Mouse (Mus musculus): Measurements from ENCODE around the gene Epha7. TPM values are rescaled to one million over a fixed set of nuclear protein-coding genes. Genes with fewer than 3 reads are reported as not detected.

The Epha7 gene
- polyA plus RNA-seq, 1 experiment from 2014 or later: 66.6 TPM

DNA sequence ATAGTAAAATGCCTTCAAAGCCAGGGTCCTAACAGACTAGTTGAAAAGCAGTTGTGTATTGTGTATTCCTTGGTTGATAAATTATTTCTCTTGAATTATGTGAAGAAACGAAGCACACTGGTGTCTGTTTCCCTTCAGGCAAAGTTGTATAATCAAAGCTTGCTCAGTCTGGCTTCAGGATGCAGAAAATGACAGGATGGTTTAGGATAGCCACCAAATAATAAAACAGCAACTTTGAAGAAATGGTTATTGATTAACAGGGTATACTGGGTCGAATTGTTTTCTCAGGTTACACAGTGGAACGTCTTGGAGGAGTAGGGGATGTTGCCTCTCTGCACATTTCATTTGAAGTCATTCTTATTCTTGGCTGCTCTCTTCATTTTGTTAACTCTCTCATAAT is 77.2 kb downstream of the Epha7 start:
- Histone ChIP-seq H3K27me3 (replicated peaks; ENCODE audit: control insufficient read depth, insufficient read depth, low read length) (no peaks in the 10 kb centered on the region), H3K4me3 (ENCODE audit: low read length) (no peak overlapping the region), H3K27ac (ENCODE audit: low read depth, low read length) (no peak overlapping the region), H3K4me2 (ENCODE audit: low read length) (no peak overlapping the region), H3K9me3 (ENCODE audit: control insufficient read depth, low read length) (no peaks in the 10 kb centered on the region), H3K9ac (ENCODE audit: low read depth, low read length) (no peak overlapping the region), H3K36me3 (ENCODE audit: control insufficient read depth, insufficient read depth, low read length) (no peaks in the 10 kb centered on the region), H3K4me1 (ENCODE audit: control insufficient read depth, insufficient read depth, low read depth, low read length) (no peaks in the 10 kb centered on the region)
- 47% methylated on average over 3 of the region's 3 CpGs for WGBS
- ATAC-seq: no peak

GRCm38 (mm10) chr4:28895480-28895879 is 82.5 kb downstream of the Epha7 start:
- Histone ChIP-seq H3K4me2 (ENCODE audit: low read length) (no peak overlapping the region), H3K4me3 (ENCODE audit: low read length) (no peak overlapping the region), H3K27me3 (replicated peaks; ENCODE audit: control insufficient read depth, insufficient read depth, low read length) (no peaks in the 10 kb centered on the region), H3K36me3 (ENCODE audit: control insufficient read depth, insufficient read depth, low read length) (no peaks in the 10 kb centered on the region), H3K9ac (ENCODE audit: low read depth, low read length) (no peak overlapping the region), H3K9me3 (ENCODE audit: control insufficient read depth, low read length) (no peaks in the 10 kb centered on the region), H3K27ac (ENCODE audit: low read depth, low read length) (no peak overlapping the region), H3K4me1 (ENCODE audit: control insufficient read depth, insufficient read depth, low read depth, low read length) (no peaks in the 10 kb centered on the region)
- 82% methylated on average over 7 of the region's 7 CpGs for WGBS
- ATAC-seq: no peak

DNA sequence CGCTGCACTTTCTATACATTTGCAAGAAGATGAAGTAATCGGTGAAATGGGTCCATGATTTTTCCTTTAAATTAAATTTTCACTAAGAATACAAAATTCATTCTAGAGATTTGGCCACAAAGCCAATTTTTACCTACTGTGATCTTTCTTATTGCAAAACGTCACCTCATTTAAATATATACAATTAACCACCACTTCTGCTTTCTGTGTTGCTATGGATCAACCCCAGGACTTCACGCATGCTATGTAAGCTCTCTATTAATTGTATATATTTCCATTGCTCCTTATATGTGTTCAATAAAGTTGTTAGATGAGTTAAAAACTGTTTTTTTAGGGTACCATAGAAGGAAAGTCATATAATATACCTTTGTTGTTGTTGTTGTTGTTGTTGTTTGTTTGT is 86.4 kb downstream of the Epha7 start:
- Histone ChIP-seq H3K27ac (ENCODE audit: low read depth, low read length) (no peak overlapping the region), H3K4me3 (ENCODE audit: low read length) (no peak overlapping the region), H3K27me3 (replicated peaks; ENCODE audit: control insufficient read depth, insufficient read depth, low read length) (no peaks in the 10 kb centered on the region), H3K36me3 (ENCODE audit: control insufficient read depth, insufficient read depth, low read length) (no peaks in the 10 kb centered on the region), H3K9ac (ENCODE audit: low read depth, low read length) (no peak overlapping the region), H3K4me2 (ENCODE audit: low read length) (no peak overlapping the region), H3K9me3 (ENCODE audit: control insufficient read depth, low read length) (no peaks in the 10 kb centered on the region), H3K4me1 (ENCODE audit: control insufficient read depth, insufficient read depth, low read depth, low read length) (no peaks in the 10 kb centered on the region)
- ATAC-seq: no peak
- 89% methylated on average over 4 of the region's 4 CpGs for WGBS

GRCm38 (mm10) chr4:28899783-28900182 is 86.9 kb downstream of the Epha7 start:
- Histone ChIP-seq H3K27me3 (replicated peaks; ENCODE audit: control insufficient read depth, insufficient read depth, low read length) (no peaks in the 10 kb centered on the region), H3K36me3 (ENCODE audit: control insufficient read depth, insufficient read depth, low read length) (no peaks in the 10 kb centered on the region), H3K4me2 (ENCODE audit: low read length) (no peak overlapping the region), H3K9ac (ENCODE audit: low read depth, low read length) (no peak overlapping the region), H3K4me1 (ENCODE audit: control insufficient read depth, insufficient read depth, low read depth, low read length) (no peaks in the 10 kb centered on the region), H3K4me3 (ENCODE audit: low read length) (no peak overlapping the region), H3K27ac (ENCODE audit: low read depth, low read length) (no peak overlapping the region), H3K9me3 (ENCODE audit: control insufficient read depth, low read length) (no peaks in the 10 kb centered on the region)
- WGBS: 84% methylated on average over 11 of the region's 11 CpGs
- no peak for ATAC-seq

- Histone ChIP-seq H3K4me2 (ENCODE audit: low read length) (no peak overlapping the region), H3K27ac (ENCODE audit: low read depth, low read length) (no peak overlapping the region), H3K4me3 (ENCODE audit: low read length) (no peak overlapping the region), H3K36me3 (ENCODE audit: control insufficient read depth, insufficient read depth, low read length) (no peaks in the 10 kb centered on the region), H3K9ac (ENCODE audit: low read depth, low read length) (no peak overlapping the region), H3K27me3 (replicated peaks; ENCODE audit: control insufficient read depth, insufficient read depth, low read length) (no peaks in the 10 kb centered on the region), H3K9me3 (ENCODE audit: control insufficient read depth, low read length) (no peaks in the 10 kb centered on the region), H3K4me1 (ENCODE audit: control insufficient read depth, insufficient read depth, low read depth, low read length) (no peaks in the 10 kb centered on the region)
- 75% methylated on average over 5 of the region's 5 CpGs for WGBS
- no peak for ATAC-seq
Observed at GRCm38 (mm10) chr4:28901496-28901895, 88.6 kb downstream of the Epha7 start.

DNA sequence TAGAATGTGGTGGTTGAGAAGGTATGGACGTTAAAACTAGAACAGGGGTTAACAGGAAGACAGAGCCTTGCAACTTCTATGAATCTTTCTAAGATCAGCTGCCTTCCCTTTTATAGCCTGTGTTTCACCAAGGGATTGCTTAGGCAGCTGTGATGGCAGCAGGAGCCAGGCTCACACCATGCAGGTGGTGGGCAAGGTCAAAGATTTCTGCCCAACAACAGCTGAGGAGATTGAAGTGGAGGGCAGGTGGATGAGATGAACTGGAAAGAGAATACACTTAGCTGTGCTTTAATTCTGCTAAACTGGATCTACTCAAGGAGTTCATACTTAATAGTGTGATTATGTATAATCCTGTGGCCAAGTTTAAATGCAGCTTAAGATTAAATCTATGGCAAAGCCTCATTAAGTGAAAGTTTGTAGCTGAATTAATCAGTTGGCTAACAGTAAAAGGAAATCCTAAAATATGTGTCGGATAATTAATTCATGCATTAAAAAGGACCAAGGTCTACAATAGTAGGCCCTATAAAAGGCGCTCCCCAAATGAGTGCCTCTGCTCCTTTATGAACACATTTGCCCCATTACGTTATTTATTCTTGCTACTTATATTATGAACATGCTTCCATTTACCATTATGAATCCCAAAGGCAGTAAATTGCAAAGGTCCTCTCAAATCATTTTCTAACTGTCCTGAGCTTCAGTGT is 89.2 kb downstream of the Epha7 start:
- no peaks in the 10 kb centered on the region for H3K9me3 ChIP-seq (ENCODE audit: control insufficient read depth, low read length)
- H3K4me3 ChIP-seq (ENCODE audit: low read length): no peak overlapping the region
- ATAC-seq: peak; percentile 83
- no peaks in the 10 kb centered on the region for H3K4me1 ChIP-seq (ENCODE audit: control insufficient read depth, insufficient read depth, low read depth, low read length)
- H3K27ac ChIP-seq (ENCODE audit: low read depth, low read length): no peak overlapping the region
- H3K27me3 ChIP-seq (replicated peaks; ENCODE audit: control insufficient read depth, insufficient read depth, low read length): no peaks in the 10 kb centered on the region
- WGBS: 71% methylated on average over 4 of the region's 4 CpGs
- no peaks in the 10 kb centered on the region for H3K36me3 ChIP-seq (ENCODE audit: control insufficient read depth, insufficient read depth, low read length)
- H3K9ac ChIP-seq (ENCODE audit: low read depth, low read length): no peak overlapping the region
- H3K4me2 ChIP-seq (ENCODE audit: low read length): no peak overlapping the region

- H3K36me3 ChIP-seq (ENCODE audit: control insufficient read depth, insufficient read depth, low read length): no peaks in the 10 kb centered on the region
- H3K4me3 ChIP-seq (ENCODE audit: low read length): no peak overlapping the region
- ATAC-seq: no peak
- no peak overlapping the region for H3K9ac ChIP-seq (ENCODE audit: low read depth, low read length)
- WGBS: 89% methylated on average over 2 of the region's 2 CpGs
- H3K27ac ChIP-seq (ENCODE audit: low read depth, low read length): no peak overlapping the region
- no peaks in the 10 kb centered on the region for H3K4me1 ChIP-seq (ENCODE audit: control insufficient read depth, insufficient read depth, low read depth, low read length)
- H3K27me3 ChIP-seq (replicated peaks; ENCODE audit: control insufficient read depth, insufficient read depth, low read length): no peaks in the 10 kb centered on the region
- H3K4me2 ChIP-seq (ENCODE audit: low read length): no peak overlapping the region
- no peaks in the 10 kb centered on the region for H3K9me3 ChIP-seq (ENCODE audit: control insufficient read depth, low read length)
Observed at GRCm38 (mm10) chr4:28906985-28907384, 94.1 kb downstream of the Epha7 start.

DNA sequence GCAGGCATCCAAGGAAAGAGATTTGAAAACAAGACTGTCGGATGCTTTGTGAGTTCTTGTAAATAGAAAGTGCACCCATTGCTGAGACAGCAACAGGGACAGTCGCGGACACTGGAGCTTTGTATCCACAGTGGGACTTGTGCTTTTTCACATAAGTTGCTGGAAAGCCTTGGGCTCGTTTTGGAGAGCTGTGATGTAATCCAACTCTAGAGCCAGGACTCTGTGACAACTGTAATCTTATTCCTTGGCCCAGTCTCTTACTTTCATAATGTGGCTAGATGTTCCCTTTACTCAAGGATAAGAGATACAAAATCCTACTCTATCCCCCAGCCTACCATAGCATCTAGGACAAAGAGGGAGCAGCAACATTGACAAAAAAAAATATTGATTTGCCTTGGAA is 97.2 kb downstream of the Epha7 start:
- Histone ChIP-seq H3K4me1 (ENCODE audit: control insufficient read depth, insufficient read depth, low read depth, low read length) (no peaks in the 10 kb centered on the region), H3K9ac (ENCODE audit: low read depth, low read length) (no peak overlapping the region), H3K27me3 (replicated peaks; ENCODE audit: control insufficient read depth, insufficient read depth, low read length) (no peaks in the 10 kb centered on the region), H3K9me3 (ENCODE audit: control insufficient read depth, low read length) (no peaks in the 10 kb centered on the region), H3K36me3 (ENCODE audit: control insufficient read depth, insufficient read depth, low read length) (no peaks in the 10 kb centered on the region), H3K27ac (ENCODE audit: low read depth, low read length) (no peak overlapping the region), H3K4me2 (ENCODE audit: low read length) (no peak overlapping the region), H3K4me3 (ENCODE audit: low read length) (no peak overlapping the region)
- no peak for ATAC-seq
- WGBS: 75% methylated on average over 4 of the region's 4 CpGs

GRCm38 (mm10) chr4:28912028-28912427 is 99.1 kb downstream of the Epha7 start:
- Histone ChIP-seq H3K4me3 (ENCODE audit: low read length) (no peak overlapping the region), H3K27me3 (replicated peaks; ENCODE audit: control insufficient read depth, insufficient read depth, low read length) (no peaks in the 10 kb centered on the region), H3K4me2 (ENCODE audit: low read length) (no peak overlapping the region), H3K36me3 (ENCODE audit: control insufficient read depth, insufficient read depth, low read length) (no peaks in the 10 kb centered on the region), H3K4me1 (ENCODE audit: control insufficient read depth, insufficient read depth, low read depth, low read length) (no peaks in the 10 kb centered on the region), H3K9ac (ENCODE audit: low read depth, low read length) (no peak overlapping the region), H3K27ac (ENCODE audit: low read depth, low read length) (no peak overlapping the region), H3K9me3 (ENCODE audit: control insufficient read depth, low read length) (no peaks in the 10 kb centered on the region)
- ATAC-seq: no peak
- WGBS: 89% methylated on average over 2 of the region's 2 CpGs

DNA sequence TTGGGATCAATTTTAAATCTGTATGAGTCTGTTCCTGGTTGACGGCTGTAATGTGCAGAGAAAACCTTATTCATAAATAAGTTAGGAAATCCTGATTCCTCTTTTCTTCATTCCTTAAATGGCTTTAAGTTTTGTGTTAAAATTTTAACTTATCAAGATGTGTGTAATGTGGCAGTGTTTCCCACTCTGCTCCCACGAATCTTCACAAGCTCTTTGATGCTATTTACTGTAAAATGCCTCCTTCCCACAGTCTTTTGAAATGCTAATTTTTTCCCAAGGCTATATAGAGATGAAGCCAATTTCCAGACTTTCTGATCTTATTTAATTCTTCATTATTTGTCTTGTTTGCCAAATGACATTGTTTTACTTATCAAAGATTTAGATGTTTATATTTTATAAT is 100.7 kb downstream of the Epha7 start:
- no peak for ATAC-seq
- H3K36me3 ChIP-seq (ENCODE audit: control insufficient read depth, insufficient read depth, low read length): no peaks in the 10 kb centered on the region
- no peak overlapping the region for H3K27ac ChIP-seq (ENCODE audit: low read depth, low read length)
- WGBS: 42% methylated on average over 2 of the region's 2 CpGs
- H3K9ac ChIP-seq (ENCODE audit: low read depth, low read length): no peak overlapping the region
- no peaks in the 10 kb centered on the region for H3K9me3 ChIP-seq (ENCODE audit: control insufficient read depth, low read length)
- H3K4me1 ChIP-seq (ENCODE audit: control insufficient read depth, insufficient read depth, low read depth, low read length): no peaks in the 10 kb centered on the region
- no peak overlapping the region for H3K4me3 ChIP-seq (ENCODE audit: low read length)
- H3K4me2 ChIP-seq (ENCODE audit: low read length): no peak overlapping the region
- no peaks in the 10 kb centered on the region for H3K27me3 ChIP-seq (replicated peaks; ENCODE audit: control insufficient read depth, insufficient read depth, low read length)

Data from hindbrain, embryonic 16.5 days (tissue).